Mouse (Mus musculus): ENCODE results near the gene Srgap1. TPM values are rescaled to one million over a fixed set of nuclear protein-coding genes. Genes with fewer than 3 reads are reported as not detected.
A peak's percentile ranks its signal among the peaks of the same experiment; 100 is the strongest.

The Srgap1 gene
- total and polyA plus RNA-seq, 2 experiments from 2014 or later = 28.5 to 31.1 TPM

DNA sequence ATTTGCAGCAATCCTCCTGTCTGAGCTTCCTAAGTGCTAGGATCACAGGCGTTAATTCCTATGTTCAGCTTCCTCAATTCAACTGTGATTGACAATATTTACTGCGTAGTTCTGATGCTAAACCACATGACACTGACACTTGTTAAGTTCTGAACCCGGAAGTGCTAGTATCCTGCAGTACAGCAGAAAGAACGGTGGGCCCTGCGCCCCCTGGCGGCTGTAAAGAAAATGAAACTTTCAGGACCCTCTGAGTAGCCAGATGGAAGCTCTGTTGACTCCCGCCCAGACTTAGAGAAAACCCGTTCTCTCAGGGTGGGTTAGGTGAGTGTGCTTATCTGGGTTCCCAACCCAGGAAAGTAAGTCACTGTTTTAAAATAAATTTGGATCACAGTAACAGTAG is 7.4 kb upstream of the Srgap1 start:
- Histone ChIP-seq H3K27me3 (ENCODE audit: insufficient read depth, low read length) (no peaks in the 10 kb centered on the region), H3K9me3 (ENCODE audit: low read length) (no peaks in the 10 kb centered on the region), H3K27ac (ENCODE audit: low read depth, low read length) (no peak overlapping the region), H3K9ac (replicated peaks; ENCODE audit: low read length, poor library complexity, severe bottlenecking) (no peak overlapping the region), H3K4me3 (ENCODE audit: low read depth, low read length) (no peak overlapping the region), H3K4me1 (ENCODE audit: insufficient read depth, low read length) (no peaks in the 10 kb centered on the region), H3K36me3 (ENCODE audit: insufficient read depth, low read length) (no peaks in the 10 kb centered on the region), H3K4me2 (ENCODE audit: low read depth, low read length, poor library complexity, severe bottlenecking) (no peak overlapping the region)
- ATAC-seq (ENCODE audit: low FRiP score) (peak; percentile 56; the same call in 1 of the 2 replicates), DNase-seq (ENCODE audit: low spot score) (peak; percentile 75)
- WGBS = 12% methylated on average over 8 of the region's 8 CpGs
- TF ChIP-seq CTCF (IDR thresholded peaks at IDR 0.05) = peak; percentile 84

DNA sequence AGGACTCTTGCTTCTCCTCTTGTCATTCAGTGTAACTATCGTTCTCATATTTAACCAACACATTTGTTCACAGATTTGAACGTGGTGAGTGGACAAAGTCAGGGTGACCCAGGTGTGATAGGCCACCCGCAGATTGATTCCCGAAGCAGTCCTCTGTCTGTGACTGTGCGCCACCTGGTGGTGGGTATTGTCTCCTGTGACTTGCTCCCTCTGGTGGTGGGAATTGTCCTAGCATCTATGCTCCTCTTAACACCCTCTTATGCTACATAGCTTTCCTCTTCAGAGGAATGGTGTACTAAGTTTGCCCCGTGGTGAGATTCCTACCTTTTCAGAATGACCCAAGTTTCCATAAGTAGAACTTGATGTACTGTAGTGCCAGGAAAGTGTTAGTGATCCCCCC is 4.7 kb upstream of the Srgap1 start:
- Histone ChIP-seq H3K4me1 (ENCODE audit: insufficient read depth, low read length) (no peaks in the 10 kb centered on the region), H3K4me2 (ENCODE audit: low read depth, low read length, poor library complexity, severe bottlenecking) (no peak overlapping the region), H3K27me3 (ENCODE audit: insufficient read depth, low read length) (no peaks in the 10 kb centered on the region), H3K27ac (ENCODE audit: low read depth, low read length) (no peak overlapping the region), H3K4me3 (ENCODE audit: low read depth, low read length) (no peak overlapping the region), H3K9me3 (ENCODE audit: low read length) (no peaks in the 10 kb centered on the region), H3K36me3 (ENCODE audit: insufficient read depth, low read length) (no peaks in the 10 kb centered on the region), H3K9ac (replicated peaks; ENCODE audit: low read length, poor library complexity, severe bottlenecking) (no peak overlapping the region)
- DNase-seq (ENCODE audit: low spot score) (peak; percentile 86), ATAC-seq (ENCODE audit: low FRiP score) (no peak)
- TF ChIP-seq CTCF (IDR thresholded peaks at IDR 0.05) = peak; percentile 100
- 35% methylated on average over 6 of the region's 6 CpGs for WGBS

GRCm38 (mm10) chr10:122047727-122048365 is 731 bp upstream of the Srgap1 start:
- peak; percentile 88 for TF ChIP-seq CTCF (IDR thresholded peaks at IDR 0.05)
- Histone ChIP-seq H3K36me3 (ENCODE audit: insufficient read depth, low read length) (no peaks in the 10 kb centered on the region), H3K4me2 (ENCODE audit: low read depth, low read length, poor library complexity, severe bottlenecking) (peak overlapping the region; percentile 57), H3K9ac (replicated peaks; ENCODE audit: low read length, poor library complexity, severe bottlenecking) (peak overlapping the region; percentile 91), H3K4me1 (ENCODE audit: insufficient read depth, low read length) (0 out of 2 replicates have a peak, but pooled peaks cover 3% of the 10 kb centered on the region), H3K9me3 (ENCODE audit: low read length) (no peaks in the 10 kb centered on the region), H3K27me3 (ENCODE audit: insufficient read depth, low read length) (no peaks in the 10 kb centered on the region), H3K4me3 (ENCODE audit: low read depth, low read length) (peak overlapping the region; percentile 91), H3K27ac (ENCODE audit: low read depth, low read length) (peak overlapping the region; percentile 88)
- DNase-seq (ENCODE audit: low spot score) = peak; percentile 68
- peak; percentile 69 for ATAC-seq (ENCODE audit: low FRiP score)
- whole genome bisulfite sequencing = 20% methylated on average over 22 of the region's 44 CpGs

DNA sequence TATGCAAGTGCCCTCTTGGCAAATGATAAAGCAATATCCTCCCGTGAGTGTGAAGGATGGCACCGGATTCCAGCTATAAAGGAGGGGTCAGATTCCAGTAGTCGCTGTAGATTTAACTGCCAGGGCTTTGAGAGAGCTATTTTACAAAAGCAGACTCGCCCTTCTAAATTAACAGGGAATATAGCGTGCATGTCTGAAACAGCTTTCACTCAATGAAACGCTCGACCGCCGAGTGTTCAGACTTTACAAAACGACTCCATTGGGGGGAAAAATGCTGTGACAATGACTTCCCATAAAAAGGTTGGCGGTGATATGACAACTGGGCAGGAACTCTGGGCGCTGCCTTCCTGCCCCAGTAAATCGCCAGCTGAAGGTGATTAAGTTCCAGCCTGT is 608 bp downstream of the Srgap1 start:
- no peak for TF ChIP-seq CTCF (IDR thresholded peaks at IDR 0.05)
- H3K27ac ChIP-seq (ENCODE audit: low read depth, low read length) = peak overlapping the region; percentile 88
- WGBS = under 1% methylated on average over 13 of the region's 13 CpGs
- H3K36me3 ChIP-seq (ENCODE audit: insufficient read depth, low read length) = no peaks in the 10 kb centered on the region
- no peaks in the 10 kb centered on the region for H3K9me3 ChIP-seq (ENCODE audit: low read length)
- 0 out of 2 replicates have a peak, but pooled peaks cover 3% of the 10 kb centered on the region for H3K4me1 ChIP-seq (ENCODE audit: insufficient read depth, low read length)
- ATAC-seq (ENCODE audit: low FRiP score) (no peak), DNase-seq (ENCODE audit: low spot score) (peak; percentile 43)
- H3K27me3 ChIP-seq (ENCODE audit: insufficient read depth, low read length) = no peaks in the 10 kb centered on the region
- peak overlapping the region; percentile 91 for H3K9ac ChIP-seq (replicated peaks; ENCODE audit: low read length, poor library complexity, severe bottlenecking)
- H3K4me2 ChIP-seq (ENCODE audit: low read depth, low read length, poor library complexity, severe bottlenecking) = peak overlapping the region; percentile 57
- peak overlapping the region; percentile 91 for H3K4me3 ChIP-seq (ENCODE audit: low read depth, low read length)

- H3K4me2 ChIP-seq (ENCODE audit: low read depth, low read length, poor library complexity, severe bottlenecking) = peak overlapping the region; percentile 57
- peak; percentile 25 for DNase-seq (ENCODE audit: low spot score)
- WGBS = 1% methylated on average over 9 of the region's 9 CpGs
These were observed 1.2 kb downstream of the Srgap1 start for GRCm38 (mm10) chr10:122045946-122046345.

GRCm38 (mm10) chr10:122044926-122045325 is 2.2 kb downstream of the Srgap1 start:
- Histone ChIP-seq H3K9ac (replicated peaks; ENCODE audit: low read length, poor library complexity, severe bottlenecking) (0 out of 2 replicates have a peak overlapping the region, but pooled peaks have one; percentile 20), H3K4me1 (ENCODE audit: insufficient read depth, low read length) (0 out of 2 replicates have a peak, but pooled peaks cover 3% of the 10 kb centered on the region), H3K36me3 (ENCODE audit: insufficient read depth, low read length) (no peaks in the 10 kb centered on the region), H3K27ac (ENCODE audit: low read depth, low read length) (no peak overlapping the region), H3K4me2 (ENCODE audit: low read depth, low read length, poor library complexity, severe bottlenecking) (peak overlapping the region; percentile 57), H3K9me3 (ENCODE audit: low read length) (no peaks in the 10 kb centered on the region), H3K4me3 (ENCODE audit: low read depth, low read length) (peak overlapping the region; percentile 91), H3K27me3 (ENCODE audit: insufficient read depth, low read length) (no peaks in the 10 kb centered on the region)
- ATAC-seq (ENCODE audit: low FRiP score) (no peak), DNase-seq (ENCODE audit: low spot score) (no peak)
- no peak for TF ChIP-seq CTCF (IDR thresholded peaks at IDR 0.05)
- WGBS = 50% methylated on average over 4 of the region's 4 CpGs

More at GRCm38 (mm10) chr10:122045946-122046345, 1.2 kb downstream of the Srgap1 start:
- peak overlapping the region; percentile 91 for H3K4me3 ChIP-seq (ENCODE audit: low read depth, low read length)
- H3K9ac ChIP-seq (replicated peaks; ENCODE audit: low read length, poor library complexity, severe bottlenecking) = peak overlapping the region; percentile 91
- no peaks in the 10 kb centered on the region for H3K9me3 ChIP-seq (ENCODE audit: low read length)
- no peaks in the 10 kb centered on the region for H3K27me3 ChIP-seq (ENCODE audit: insufficient read depth, low read length)
- 0 out of 2 replicates have a peak overlapping the region, but pooled peaks have one; percentile 88 for H3K27ac ChIP-seq (ENCODE audit: low read depth, low read length)
- no peaks in the 10 kb centered on the region for H3K36me3 ChIP-seq (ENCODE audit: insufficient read depth, low read length)
- ATAC-seq (ENCODE audit: low FRiP score) = no peak
- H3K4me1 ChIP-seq (ENCODE audit: insufficient read depth, low read length) = 0 out of 2 replicates have a peak, but pooled peaks cover 3% of the 10 kb centered on the region
- no peak for TF ChIP-seq CTCF (IDR thresholded peaks at IDR 0.05)
